Mouse (Mus musculus): ENCODE results near the gene Timd4. TPM values are rescaled to one million over a fixed set of nuclear protein-coding genes. Genes with fewer than 3 reads are reported as not detected.

Gene Timd4
- polyA plus RNA-seq, 1 experiment from 2014 or later = 0.23 TPM

GRCm38 (mm10) chr11:46848221-46848971, 37.8 kb downstream of the Timd4 start:
- no peak for ATAC-seq (ENCODE audit: insufficient number of reproducible peaks, low FRiP score)
- 38% methylated on average over 8 of the region's 8 CpGs for WGBS
- Histone ChIP-seq H3K9ac (no peak overlapping the region), H3K27ac (ENCODE audit: poor library complexity, severe bottlenecking) (no peak overlapping the region), H3K4me2 (no peak overlapping the region), H3K4me3 (no peak overlapping the region), H3K36me3 (no peaks in the 10 kb centered on the region), H3K9me3 (replicated peaks) (no peaks in the 10 kb centered on the region), H3K27me3 (replicated peaks) (no peaks in the 10 kb centered on the region), H3K4me1 (replicated peaks) (no peaks in the 10 kb centered on the region)

GRCm38 (mm10) chr11:46864809-46865208, 54.2 kb downstream of the Timd4 start:
- Histone ChIP-seq H3K9me3 (replicated peaks) (no peaks in the 10 kb centered on the region), H3K4me2 (no peak overlapping the region), H3K4me3 (no peak overlapping the region), H3K27ac (ENCODE audit: poor library complexity, severe bottlenecking) (no peak overlapping the region), H3K27me3 (replicated peaks) (no peaks in the 10 kb centered on the region), H3K4me1 (replicated peaks) (no peaks in the 10 kb centered on the region), H3K9ac (no peak overlapping the region), H3K36me3 (no peaks in the 10 kb centered on the region)
- no peak for ATAC-seq (ENCODE audit: insufficient number of reproducible peaks, low FRiP score)
- 69% methylated on average over 1 of the region's 1 CpGs for WGBS

GRCm38 (mm10) chr11:46868594-46868993, 58.0 kb downstream of the Timd4 start:
- Histone ChIP-seq H3K4me2 (no peak overlapping the region), H3K27ac (ENCODE audit: poor library complexity, severe bottlenecking) (no peak overlapping the region), H3K36me3 (no peaks in the 10 kb centered on the region), H3K4me1 (replicated peaks) (no peaks in the 10 kb centered on the region), H3K4me3 (no peak overlapping the region), H3K9me3 (replicated peaks) (no peaks in the 10 kb centered on the region), H3K9ac (no peak overlapping the region), H3K27me3 (replicated peaks) (no peaks in the 10 kb centered on the region)
- ATAC-seq (ENCODE audit: insufficient number of reproducible peaks, low FRiP score) = no peak
- 76% methylated on average over 7 of the region's 7 CpGs for WGBS

GRCm38 (mm10) chr11:46875774-46876173, 65.2 kb downstream of the Timd4 start:
- Histone ChIP-seq H3K4me3 (no peak overlapping the region), H3K4me2 (no peak overlapping the region), H3K27ac (ENCODE audit: poor library complexity, severe bottlenecking) (no peak overlapping the region), H3K4me1 (replicated peaks) (no peaks in the 10 kb centered on the region), H3K27me3 (replicated peaks) (no peaks in the 10 kb centered on the region), H3K9ac (no peak overlapping the region), H3K9me3 (replicated peaks) (no peaks in the 10 kb centered on the region), H3K36me3 (no peaks in the 10 kb centered on the region)
- ATAC-seq (ENCODE audit: insufficient number of reproducible peaks, low FRiP score) = no peak
- WGBS = 68% methylated on average over 1 of the region's 1 CpGs

- Histone ChIP-seq H3K4me3 (no peak overlapping the region), H3K36me3 (no peaks in the 10 kb centered on the region), H3K9me3 (replicated peaks) (no peaks in the 10 kb centered on the region), H3K9ac (no peak overlapping the region), H3K27ac (ENCODE audit: poor library complexity, severe bottlenecking) (no peak overlapping the region), H3K4me1 (replicated peaks) (no peaks in the 10 kb centered on the region), H3K27me3 (replicated peaks) (no peaks in the 10 kb centered on the region), H3K4me2 (no peak overlapping the region)
- 70% methylated on average over 2 of the region's 2 CpGs for WGBS
- ATAC-seq (ENCODE audit: insufficient number of reproducible peaks, low FRiP score) = no peak
Observed at GRCm38 (mm10) chr11:46882456-46882855, 71.9 kb downstream of the Timd4 start.

GRCm38 (mm10) chr11:46889093-46889492, 78.5 kb downstream of the Timd4 start:
- no peak overlapping the region for H3K9ac ChIP-seq
- H3K4me3 ChIP-seq = no peak overlapping the region
- no peaks in the 10 kb centered on the region for H3K4me1 ChIP-seq (replicated peaks)
- no peaks in the 10 kb centered on the region for H3K9me3 ChIP-seq (replicated peaks)
- no peaks in the 10 kb centered on the region for H3K27me3 ChIP-seq (replicated peaks)
- WGBS = 82% methylated on average over 3 of the region's 3 CpGs
- ATAC-seq (ENCODE audit: insufficient number of reproducible peaks, low FRiP score) = no peak
- H3K27ac ChIP-seq (ENCODE audit: poor library complexity, severe bottlenecking) = no peak overlapping the region
- H3K4me2 ChIP-seq = no peak overlapping the region
- H3K36me3 ChIP-seq = no peaks in the 10 kb centered on the region

Other genes with a start within 250 kb of the Timd4 start
- gene BC053393, start 239.3 kb upstream of the Timd4 start, polyA plus RNA-seq (2016; fragmentation: Nextera tagmentation; extraction: Ambion mirVana) = 0.24 and 0.38 TPM in 2 replicates
- not detected in 2 replicates for gene Dppa1, start 181.5 kb upstream of the Timd4 start, polyA plus RNA-seq (2016; fragmentation: Nextera tagmentation; extraction: Ambion mirVana)
- gene Timd2, start 103.7 kb upstream of the Timd4 start, polyA plus RNA-seq (2016; fragmentation: Nextera tagmentation; extraction: Ambion mirVana) = 0.14 TPM in 1 of 2 replicates, not detected in the other
- gene Havcr1, start 75.7 kb upstream of the Timd4 start, polyA plus RNA-seq (2016; fragmentation: Nextera tagmentation; extraction: Ambion mirVana) = not detected in 2 replicates